Mouse (Mus musculus) cerebellum, postnatal 25 days (tissue): ENCODE data around the gene Krtap7-1.

Source experiments
- DNase-seq, 2 experiments: peaks; one replicate each; pipeline ENCODE4 v3.0.0; 2021; ENCODE audit warnings: mixed read lengths in 2 of 2

Krtap7-1 gene

GRCm38 (mm10) chr16:89508223-89508622 lies at the start of gene Krtap7-1:
Gene Krtap7-1 (minus strand): TSS chr16:89508323.
- no peak for DNase-seq

DNA sequence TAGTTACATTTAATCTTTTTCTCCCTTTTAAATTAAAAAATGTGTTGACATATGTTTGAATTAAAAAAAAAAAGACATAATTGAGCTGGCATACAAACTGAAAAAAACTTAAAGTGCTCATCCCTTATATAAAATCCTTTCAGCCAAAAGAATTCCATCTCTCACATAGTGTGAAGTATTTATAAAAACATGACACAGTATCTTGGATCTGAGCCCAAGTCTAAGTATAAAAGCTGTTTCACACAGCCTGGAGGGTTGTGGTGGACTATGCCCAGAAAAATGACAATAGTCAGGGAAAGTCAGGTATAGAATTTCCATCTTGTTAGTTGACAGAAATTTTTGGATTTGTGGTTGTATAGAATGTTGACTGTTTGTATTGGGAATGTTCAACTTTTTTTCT lies 42.2 kb upstream of the Krtap7-1 start:
- DNase-seq = no peak

- DNase-seq = no peak
Measured at GRCm38 (mm10) chr16:89538031-89538484, 29.9 kb upstream of the Krtap7-1 start.

DNA sequence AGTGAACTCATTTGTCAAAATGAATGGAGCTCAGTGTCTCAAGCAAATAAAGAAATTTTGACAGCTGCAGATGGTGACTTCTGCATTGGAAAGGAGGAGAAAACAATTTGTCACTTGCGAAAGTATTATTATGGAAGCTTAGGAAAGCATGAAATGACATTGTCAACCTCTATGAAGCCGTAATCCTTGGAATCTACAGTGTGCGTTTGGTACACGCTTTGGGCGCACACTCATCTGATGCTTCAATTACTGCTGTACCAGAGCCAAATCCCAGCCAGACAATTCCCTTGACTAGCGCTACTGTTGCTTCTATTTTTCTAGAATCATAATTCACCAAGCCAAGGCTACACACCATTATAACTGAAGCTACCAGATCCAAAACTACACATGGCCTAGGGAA lies 29.2 kb upstream of the Krtap7-1 start:
- DNase-seq = no peak

DNA sequence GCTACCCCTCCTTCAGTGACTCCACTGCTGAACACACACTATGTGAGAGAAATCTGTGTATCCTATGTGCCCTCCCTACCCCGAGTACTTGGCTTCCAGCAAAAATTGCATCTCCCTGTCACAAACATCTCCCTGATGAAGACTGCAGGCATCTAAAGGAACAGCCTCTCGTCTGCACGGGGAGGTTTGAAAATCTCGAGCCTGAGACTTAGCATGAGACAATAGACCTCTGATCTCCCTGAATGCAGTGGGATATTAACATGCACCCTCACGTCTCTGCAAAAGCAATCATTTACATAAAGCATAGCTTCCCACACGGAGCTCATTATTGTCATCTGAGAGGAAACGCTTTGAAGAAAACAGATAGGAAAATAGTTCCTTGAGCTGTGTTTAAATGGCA lies 22.4 kb upstream of the Krtap7-1 start:
- no peak for DNase-seq

GRCm38 (mm10) chr16:89529846-89530245 lies 21.7 kb upstream of the Krtap7-1 start:
- no peak for DNase-seq

DNA sequence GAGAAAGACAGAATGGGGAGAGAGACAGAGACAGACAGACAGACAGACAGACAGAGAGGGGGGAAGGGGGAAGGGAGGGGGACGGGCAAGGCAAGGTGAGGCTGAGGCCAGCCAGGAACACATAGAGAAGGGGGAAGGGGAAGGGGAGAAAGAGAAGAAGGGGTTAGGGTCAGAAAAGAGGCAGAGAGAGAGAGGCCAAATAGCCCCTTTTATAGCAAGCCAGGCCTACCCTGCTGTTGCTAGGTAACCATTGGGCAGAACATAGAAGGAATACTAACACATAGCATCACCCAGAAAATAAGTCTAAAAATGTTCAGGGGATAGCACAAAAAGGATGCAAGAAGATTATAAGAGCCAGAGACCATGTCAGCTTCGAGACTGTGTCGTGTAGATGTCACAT lies 20.3 kb upstream of the Krtap7-1 start:
- DNase-seq = no peak

GRCm38 (mm10) chr16:89520996-89521395 lies 12.9 kb upstream of the Krtap7-1 start:
- DNase-seq = no peak

- no peak for DNase-seq
Measured at GRCm38 (mm10) chr16:89520555-89520954, 12.4 kb upstream of the Krtap7-1 start.

GRCm38 (mm10) chr16:89520091-89520490 lies 12.0 kb upstream of the Krtap7-1 start:
- DNase-seq = no peak

- peak; percentile 51 to 69 for DNase-seq
Measured at GRCm38 (mm10) chr16:89517635-89518034, 9.5 kb upstream of the Krtap7-1 start.

GRCm38 (mm10) chr16:89513431-89513830 lies 5.3 kb upstream of the Krtap7-1 start:
- DNase-seq = peak; percentile 36 to 66

- DNase-seq = no peak
Measured at GRCm38 (mm10) chr16:89503571-89503970, 4.6 kb downstream of the Krtap7-1 start.

GRCm38 (mm10) chr16:89501870-89502269 lies 6.3 kb downstream of the Krtap7-1 start:
- DNase-seq = no peak

DNA sequence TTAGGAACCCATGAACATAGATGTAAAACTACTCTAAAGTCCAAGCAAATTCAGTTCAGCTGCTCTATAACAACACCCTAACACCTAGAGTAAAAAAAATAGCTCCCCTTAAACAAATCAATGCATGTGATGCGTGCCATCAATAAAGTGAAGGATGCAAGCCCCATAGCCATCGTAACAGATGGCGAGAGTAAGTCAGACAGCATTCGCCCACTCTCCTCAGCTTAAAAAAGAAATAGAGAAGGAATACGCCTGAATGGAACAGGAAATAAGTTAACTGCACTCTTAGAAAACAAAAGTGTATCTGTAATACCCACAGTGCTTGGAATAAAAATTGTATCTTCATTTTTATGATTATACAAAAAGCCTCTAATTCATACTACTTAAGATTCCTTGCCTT lies 11.1 kb downstream of the Krtap7-1 start:
- DNase-seq = no peak

DNA sequence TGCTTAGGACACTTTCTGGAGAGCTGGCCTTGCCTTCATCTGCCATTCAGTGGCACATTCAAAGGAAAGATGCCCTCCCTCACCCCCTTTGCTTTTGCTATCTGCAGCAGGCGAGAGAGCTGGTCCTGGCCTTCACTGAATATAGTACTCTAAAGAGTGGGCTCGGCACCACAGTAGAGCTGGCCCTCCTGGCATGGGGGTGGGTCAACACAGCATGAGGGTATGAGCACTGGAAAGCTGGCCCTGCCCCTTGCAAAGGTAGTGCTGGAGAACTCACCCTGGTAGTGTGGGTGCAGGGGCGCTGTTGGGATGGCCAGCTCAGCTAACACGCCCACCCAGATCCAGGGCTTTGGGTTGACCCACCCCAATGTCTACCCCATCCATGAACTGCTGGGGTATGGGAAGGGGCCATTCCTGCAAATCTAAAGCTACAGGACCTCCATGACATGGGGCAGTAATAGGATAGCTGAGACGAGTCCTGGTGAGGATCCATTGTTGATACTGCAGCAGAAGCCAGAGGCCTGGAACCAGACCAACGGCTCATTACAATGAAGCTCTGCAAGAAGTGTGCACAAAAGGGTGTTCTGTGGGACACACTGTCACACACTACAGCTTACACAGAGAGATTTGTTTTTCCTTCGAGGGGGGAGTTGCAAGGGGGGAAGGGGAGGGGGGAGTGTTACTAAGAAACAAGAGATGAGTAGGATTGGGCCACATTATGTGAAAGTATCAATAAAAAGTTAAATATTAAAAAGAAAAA lies 12.5 kb downstream of the Krtap7-1 start:
- DNase-seq = no peak

- DNase-seq = no peak
Measured at GRCm38 (mm10) chr16:89487852-89488251, 20.3 kb downstream of the Krtap7-1 start, which contains the start of gene Krtap8-1. Gene Krtap8-1 (minus strand): TSS chr16:89487952.

- DNase-seq = no peak
Measured at GRCm38 (mm10) chr16:89477679-89478314, 30.3 kb downstream of the Krtap7-1 start.

- no peak for DNase-seq
Measured at GRCm38 (mm10) chr16:89461189-89461588, 46.9 kb downstream of the Krtap7-1 start.
